Mouse (Mus musculus): Measurements from ENCODE around the gene Exosc8.
"Not testable (repeated sequence)": the region's sequence is repeated elsewhere in the genome, so short reads cannot be mapped to it uniquely, and the experiment has no call there.

Exosc8 gene

DNA sequence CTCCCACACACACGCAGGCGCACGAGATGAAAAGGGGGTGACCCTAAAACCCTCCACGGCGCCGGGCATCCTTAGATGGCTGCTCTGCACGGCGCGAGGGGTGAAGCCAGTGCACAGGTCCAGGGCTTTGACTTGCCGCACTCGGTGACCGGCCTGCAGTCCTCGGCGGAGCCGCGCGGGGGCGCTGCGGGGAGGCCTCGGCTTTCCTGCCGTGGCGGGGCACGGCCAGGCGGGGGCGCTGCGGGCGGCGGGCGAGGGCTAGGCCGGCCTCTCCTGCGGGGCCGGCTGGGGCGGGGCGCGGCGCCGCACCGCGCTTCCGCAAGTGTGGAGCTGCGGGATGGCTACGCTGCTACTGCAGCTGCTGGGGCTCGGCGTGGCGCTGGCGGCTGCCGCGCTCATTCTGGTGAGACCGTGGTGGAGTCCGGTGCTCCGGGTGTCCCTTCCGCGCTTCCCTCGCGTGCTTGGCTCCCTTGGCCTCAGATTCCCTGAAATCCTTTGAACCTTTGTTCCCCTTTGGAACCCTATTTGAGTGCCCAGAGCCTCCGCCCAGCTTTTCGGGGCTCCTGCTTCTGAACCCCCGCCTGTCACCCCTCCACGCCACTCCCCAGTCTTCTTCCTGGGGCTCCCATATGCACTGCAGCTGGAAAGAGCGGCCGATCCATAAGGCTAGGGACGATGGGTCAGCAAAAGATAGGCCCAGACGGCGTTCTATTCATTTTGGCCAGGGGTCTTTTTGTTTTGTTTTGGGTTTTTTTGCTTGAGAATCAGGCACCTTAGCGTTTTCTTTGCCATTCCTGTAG is at the start of gene Exosc8, which contains the start of gene Alg5:
Gene Exosc8 (minus strand): TSS at position 147 of the 800 bp plus-strand sequence.
Gene Alg5 (plus strand): TSS at position 293 of the 800 bp plus-strand sequence.
- DNase-seq (ENCODE audit: low spot score in 2 of 2) = peak; percentile 91 to 99

DNA sequence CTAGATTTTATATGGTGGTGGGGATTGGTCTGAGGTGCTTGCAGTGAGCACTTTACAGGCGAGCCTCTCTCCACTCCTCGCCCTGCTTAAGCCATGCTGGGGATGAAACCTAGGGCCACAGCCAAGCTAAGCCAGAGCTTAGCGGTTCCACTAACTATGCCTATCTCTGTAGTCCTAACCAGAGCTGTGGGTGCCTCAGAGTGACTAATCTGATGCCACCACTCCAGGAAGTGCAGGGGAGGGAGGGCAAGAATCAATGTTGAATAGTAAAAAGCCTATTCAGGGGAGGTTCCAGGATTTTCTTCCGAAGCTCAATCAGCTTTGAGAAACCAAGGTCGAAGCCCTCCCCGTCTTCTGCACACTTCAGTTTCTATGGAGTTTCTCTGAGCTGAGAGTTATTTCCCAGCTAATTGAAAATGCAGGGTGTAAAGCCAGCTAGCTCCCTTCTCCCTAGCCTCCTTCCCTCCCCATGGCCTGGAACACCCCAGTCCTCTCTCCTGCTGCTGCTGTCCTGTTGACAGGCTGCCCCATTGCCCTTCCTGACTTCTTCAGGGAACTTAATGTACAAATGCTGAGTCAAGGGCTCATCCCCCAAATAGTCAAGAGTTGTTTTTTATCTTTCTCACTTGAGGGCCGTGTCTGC is 40.9 kb upstream of the Exosc8 start:
- DNase-seq (ENCODE audit: low spot score in 2 of 2) = no peak

DNA sequence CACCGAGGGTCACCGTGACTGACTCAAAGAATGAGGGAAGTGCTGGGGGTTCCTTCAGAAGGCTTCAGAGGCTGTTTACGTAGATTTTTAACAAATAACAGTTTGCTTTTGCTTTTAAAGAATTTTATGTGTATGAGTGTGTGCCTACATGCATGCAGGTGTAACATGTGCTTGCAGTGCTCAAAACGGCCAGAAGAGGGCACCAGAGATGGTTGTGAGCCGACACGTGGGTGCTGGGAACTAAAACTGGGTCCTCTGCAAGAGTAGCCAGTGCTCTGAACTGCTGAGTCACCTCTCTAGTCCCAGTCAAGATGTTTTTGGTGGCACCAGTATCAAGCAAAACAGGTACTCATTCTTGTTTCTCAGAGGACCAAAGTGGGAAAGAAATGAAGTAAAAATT is 38.4 kb upstream of the Exosc8 start:
- DNase-seq (ENCODE audit: low spot score in 2 of 2) = no peak

DNA sequence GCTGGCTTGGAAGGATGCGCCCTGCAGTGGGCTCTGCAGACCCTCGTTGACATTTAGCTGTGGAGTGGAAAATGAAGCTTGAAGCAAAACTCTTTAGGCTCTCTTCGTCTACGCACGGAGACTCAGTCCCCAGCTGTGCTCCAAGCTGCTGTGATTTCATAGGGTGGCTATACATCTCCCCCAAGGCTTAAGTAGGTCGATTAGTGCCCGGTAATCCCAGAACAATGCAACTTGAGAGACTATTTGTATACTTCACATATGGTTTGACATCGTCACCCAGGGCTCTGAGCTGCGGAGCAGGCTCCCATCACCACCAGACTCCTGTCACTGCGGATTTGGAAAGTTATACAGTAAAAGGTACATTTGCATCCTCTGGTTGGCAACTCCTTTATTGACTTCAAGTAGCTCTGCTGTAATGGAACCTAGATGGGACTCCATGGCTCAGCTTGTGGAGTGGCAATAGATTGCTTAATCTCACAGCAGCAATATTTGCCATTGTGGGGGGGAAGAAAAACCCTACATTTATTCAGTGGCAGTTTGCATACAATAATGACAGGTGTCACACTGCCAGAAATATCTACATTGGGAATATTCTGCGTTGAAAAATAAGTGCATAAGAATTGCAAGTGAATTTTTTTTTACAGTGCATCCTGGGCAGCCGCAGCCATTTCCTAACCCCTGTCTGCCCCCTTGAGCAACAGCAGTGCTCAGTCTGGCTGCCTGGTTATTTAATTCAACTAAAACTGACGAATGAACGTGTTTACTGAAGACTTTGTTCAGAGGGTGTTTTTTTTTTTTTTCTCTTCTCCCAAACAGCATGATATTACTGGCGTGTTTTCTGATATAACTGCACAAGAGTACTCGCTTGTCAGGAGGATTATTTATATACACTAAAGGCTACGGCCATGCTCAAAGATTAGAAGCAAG is 34.4 kb upstream of the Exosc8 start:
- no peak for DNase-seq (ENCODE audit: low spot score in 2 of 2)

DNA sequence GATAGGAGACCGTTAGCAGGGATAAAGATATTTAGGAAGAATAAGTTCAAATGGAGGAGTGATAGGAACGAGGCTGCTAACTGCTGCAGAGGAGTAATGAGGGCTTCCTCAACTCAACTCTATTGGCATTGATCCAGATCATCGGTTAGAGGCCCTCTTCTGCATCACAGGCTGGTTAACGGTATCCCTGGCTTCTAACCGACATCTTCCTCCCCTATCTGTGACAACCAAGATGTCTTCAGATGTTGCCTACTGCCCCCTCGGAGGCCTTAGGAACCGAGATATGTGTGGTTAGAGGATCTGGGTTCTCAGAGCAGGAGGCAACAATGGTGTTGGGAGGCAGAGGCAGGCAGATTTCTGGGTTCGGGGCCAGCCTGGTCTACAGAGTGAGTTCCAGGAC is 33.4 kb upstream of the Exosc8 start:
- no peak for DNase-seq (ENCODE audit: low spot score in 2 of 2)

DNA sequence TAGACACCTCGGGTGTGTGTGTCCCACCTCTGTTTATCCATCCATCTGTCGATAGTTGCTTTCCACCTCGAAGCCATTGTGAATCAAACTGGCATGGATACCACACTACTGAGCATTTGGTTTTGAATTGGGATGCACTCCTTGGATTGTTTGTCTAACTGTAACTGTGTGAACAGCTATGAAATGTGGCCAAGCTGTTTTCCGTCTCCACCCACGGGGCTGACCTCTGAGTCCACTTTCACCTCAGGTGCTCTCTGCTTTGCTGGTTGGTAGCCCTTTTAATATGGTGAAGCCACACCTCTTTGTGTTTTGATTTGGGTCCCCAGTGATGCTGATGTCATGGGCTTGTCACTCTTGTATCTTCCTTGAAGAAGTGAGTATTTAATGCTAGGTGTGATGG is 31.6 kb upstream of the Exosc8 start:
- DNase-seq (ENCODE audit: low spot score in 2 of 2) = no peak

DNA sequence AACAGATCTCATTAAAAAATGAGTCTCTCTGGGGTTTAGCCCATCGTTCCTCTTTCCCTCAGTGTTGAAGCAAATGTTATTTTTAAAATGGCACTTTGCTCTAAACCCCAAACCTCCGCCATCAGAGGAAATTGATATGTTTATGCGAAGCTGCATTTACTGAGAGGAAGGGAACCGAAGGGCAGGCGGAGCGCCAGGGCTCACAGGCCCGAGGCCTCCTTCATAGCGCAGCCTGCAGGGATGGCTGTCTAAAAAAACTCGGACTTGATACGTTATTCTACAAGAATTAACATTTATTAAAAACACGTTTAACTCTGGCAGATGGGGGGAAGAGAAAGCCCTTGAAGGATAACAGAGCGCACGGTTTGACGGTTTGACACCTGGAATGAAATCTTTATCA is 30.8 kb upstream of the Exosc8 start:
- no peak for DNase-seq (ENCODE audit: low spot score in 2 of 2)

DNA sequence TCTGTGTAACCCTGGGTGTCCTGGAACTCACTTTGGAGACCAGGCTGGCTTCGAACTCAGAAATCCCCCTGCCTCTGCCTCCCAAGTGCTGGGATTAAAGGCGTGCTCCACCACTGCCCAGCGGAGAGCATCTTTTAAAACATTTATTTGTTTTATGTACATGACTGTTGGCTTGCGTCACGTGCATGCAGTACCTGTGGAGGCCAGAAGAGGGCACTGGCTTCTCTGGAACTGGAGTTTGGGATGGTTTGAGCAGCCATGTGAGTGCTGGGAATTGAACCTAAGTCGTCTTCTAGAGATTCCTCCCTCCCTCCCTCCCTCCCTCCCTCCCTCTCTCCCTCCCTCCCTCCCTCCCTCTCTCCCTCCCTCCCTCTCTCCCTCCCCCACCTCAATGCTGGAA is 30.3 kb upstream of the Exosc8 start:
- DNase-seq (ENCODE audit: low spot score in 2 of 2) = not testable (repeated sequence)

DNA sequence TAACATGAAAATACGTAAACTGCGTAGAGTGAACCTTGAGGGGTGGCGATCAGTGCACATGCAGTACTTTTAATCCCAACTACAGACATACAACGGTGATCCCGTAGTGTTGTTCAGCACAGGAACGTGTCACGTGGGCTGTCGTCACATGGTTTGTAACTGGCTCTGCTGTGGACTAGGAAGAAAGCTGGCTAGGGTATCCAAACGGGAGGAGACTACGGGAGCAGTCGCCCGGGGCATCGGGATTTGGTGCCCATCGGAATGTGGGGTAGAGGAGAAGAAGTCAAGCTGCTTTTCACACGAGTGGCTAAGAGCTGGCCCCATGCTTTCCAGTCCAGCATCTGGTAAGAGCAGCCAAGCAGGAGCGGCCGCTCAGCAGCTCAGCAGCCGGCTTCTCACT is 29.2 kb upstream of the Exosc8 start:
- no peak for DNase-seq (ENCODE audit: low spot score in 2 of 2)

DNA sequence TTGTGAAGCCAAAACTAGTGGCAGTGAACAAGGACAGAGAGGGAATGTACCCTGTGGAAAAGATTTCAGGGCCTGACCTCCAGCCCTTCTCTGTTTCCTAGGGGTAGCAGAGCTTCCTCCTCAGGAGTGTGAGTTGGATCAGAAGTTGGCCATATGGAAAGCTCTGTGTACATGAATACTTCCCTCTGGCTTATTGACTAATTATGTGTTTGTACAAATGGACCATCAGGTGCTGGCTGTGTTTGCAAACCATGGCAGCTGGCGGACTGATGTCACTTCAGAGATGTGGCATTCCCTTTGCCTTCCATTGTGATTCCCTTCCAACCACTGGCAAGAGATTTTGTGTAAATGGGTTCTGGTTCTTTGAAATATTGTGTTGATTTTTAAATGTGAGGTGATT is 26.1 kb upstream of the Exosc8 start:
- no peak for DNase-seq (ENCODE audit: low spot score in 2 of 2)

DNA sequence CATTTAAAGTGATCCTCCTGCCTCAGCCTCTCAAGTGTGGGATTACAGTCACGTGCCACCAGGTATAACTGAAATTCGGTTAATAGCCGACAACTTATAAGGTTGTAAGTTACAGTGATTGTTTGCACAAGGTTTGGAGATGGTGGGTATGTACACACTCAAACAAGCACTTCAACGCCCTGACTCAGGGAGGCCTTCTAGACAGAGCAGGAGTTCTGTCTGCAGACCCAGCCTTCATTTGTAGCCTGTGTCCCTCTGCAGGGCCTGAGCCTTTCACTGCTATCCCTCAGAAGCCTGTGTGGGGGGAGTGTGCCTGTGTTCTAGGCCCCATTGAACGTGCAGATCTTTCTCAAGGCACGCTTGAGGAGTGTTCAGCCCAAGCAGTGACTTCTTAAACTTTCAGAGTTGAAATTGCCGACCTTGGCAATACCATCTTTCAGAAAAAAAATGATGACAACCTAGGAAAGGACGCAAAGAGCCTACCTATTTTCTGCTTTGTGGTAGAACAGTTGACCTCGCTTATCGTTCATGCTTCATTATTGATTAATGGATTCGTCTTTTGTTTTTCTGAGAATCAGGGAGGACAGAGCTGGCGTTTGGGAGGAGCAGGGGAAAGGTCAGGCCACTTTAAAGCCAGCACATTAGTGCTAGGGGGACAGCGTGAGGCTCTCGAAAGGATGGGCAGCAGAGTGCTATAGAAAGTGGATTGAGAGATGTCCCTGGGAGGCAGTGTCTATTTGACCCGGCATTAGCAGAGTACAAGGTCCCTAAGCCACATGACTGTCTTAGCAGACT is 25.3 kb upstream of the Exosc8 start:
- DNase-seq (ENCODE audit: low spot score in 2 of 2) = no peak

DNA sequence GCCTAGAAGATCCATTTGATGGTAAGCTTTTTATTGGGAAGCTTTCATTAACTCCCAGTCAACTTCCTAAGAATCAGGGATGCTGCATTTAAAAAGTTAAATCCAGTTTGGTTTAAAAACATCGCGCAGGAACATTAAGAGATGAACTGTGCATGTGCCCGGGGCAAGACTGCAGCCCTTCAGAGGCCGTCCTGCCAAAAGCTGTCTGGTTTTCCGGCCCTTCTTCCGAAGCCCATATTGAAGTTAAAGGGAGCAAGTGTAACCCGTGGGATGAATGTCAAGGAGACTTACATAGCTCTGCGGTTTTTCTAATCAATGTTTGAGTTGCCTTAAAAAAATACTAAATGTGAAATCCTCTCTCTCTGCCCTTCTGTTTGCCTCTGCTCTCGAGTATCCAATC is 24.0 kb upstream of the Exosc8 start:
- no peak for DNase-seq (ENCODE audit: low spot score in 2 of 2)

DNA sequence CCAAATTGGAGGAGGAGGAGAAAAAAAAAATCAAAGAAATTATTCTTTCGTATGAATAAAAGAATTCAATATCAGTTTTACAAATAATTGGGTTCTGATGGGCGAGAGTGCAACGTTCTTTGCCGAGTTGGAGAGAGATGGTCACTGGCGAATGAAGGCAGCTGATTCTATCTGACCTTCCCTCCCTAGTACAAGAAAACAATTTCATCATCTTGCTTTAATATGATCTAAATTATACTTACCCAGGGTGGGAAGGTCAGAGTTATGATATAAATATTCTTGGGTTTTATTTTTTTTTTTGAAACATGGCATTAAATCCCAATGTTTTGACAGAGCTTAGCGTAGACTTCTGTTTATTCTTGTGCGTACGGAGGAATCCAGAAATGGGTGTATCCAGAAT is 22.3 kb upstream of the Exosc8 start:
- DNase-seq (ENCODE audit: low spot score in 2 of 2) = no peak

DNA sequence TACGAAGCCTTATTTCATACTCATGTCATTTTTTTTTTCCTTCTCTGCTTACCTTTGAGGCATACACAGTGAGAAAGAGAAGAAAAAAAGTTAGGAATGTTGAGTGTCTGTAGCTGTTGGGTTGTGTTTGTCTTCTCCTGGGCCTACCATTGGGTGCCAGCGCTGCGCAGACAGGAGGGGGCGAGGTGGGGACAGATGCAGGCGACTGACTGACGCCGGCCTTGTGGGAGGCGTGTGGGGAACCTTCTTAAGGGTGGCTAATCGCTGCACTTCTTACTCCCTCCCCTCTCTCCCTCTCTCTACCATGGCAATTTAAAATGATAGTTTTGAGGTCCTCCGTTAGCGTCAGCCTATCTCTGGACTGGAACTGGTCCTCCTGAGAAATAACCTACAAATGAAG is 20.9 kb upstream of the Exosc8 start:
- no peak for DNase-seq (ENCODE audit: low spot score in 2 of 2)

DNA sequence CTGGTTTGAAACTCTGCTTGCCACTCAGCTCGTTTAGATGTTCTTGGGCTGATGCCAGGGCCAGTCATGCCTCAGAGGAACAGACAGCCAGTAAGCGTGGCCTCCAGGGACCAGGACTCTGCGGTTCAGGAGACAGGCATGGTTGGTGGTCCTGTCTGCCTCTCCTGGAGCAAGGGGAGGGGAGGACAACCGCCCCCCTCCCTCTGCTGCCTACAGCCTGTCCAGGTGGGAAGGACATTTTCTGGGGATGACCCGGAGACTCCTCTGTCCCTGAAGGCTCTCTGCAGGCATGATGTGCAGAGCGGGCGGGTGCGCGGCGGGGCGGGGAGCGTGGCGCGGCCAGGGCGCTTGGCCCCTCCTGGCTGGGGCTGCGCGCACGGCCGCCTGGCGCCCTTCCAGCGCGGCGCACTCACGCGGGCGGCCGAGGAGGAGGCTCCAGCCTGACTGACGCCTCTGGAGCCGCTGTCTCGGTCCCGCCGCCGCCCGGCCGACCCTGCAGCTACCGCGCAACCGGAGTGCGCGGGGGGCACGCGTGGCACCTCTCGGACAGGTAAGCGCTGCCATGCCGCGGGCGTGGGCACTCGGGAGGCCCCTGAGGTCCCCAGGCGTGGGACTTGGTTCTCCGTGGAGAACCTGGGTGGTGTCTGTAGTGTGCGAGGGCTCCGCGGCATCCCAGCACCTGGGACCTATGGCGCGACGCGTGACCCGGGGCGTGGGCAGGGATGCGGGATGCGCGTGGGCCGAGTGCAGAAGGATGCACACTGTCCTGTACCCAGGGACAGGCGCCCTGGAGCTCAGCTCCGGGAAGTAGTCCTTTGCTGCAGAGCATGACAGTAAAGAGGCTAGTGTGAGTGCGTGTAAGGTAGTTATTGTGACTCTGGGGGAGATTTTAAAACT is 20.2 kb upstream of the Exosc8 start, which contains the start of gene Smad9:
Gene Smad9 (plus strand): TSS at position 438 of the 897 bp plus-strand sequence.
- DNase-seq (ENCODE audit: low spot score in 2 of 2) = no peak

DNA sequence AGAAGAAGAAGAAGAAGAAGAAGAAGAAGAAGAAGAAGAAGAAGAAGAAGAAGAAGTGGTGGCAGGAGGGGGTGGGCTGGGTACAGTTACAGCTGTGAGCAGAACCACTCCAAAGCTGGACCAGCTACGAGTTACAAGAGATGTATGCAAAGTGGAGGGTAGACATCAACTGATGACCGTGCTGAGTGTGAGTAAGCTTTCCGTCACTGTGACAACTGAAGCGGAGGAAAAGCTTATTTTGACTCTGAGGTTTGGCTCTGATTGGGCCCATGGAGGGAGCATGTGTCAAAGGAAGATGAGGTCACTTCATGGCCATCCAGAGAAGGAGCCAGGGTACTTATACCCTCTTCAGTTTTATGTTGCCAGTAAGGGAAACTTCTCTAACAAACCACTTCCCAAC is 18.2 kb upstream of the Exosc8 start:
- no peak for DNase-seq (ENCODE audit: low spot score in 2 of 2)

DNA sequence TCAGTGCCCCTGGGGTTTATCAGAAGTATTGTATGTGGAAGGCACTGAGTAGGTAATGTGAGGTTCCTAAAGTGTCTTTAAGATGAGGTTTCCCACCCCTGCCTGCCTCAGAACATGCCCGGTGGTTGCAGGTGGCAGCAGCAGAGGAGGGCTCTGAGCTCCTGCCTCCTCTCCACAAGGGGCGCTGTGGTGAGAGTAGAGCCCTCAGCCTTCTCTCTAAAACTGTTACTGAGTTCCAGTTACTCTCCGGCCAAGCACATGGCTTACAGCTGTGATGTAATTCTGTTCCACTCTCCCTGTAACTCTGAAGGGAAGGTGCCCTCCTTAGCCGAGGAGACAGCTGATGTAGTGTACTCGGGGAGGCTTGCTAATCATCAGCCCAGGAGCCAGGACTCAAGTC is 10.6 kb upstream of the Exosc8 start:
- DNase-seq (ENCODE audit: low spot score in 2 of 2) = no peak

DNA sequence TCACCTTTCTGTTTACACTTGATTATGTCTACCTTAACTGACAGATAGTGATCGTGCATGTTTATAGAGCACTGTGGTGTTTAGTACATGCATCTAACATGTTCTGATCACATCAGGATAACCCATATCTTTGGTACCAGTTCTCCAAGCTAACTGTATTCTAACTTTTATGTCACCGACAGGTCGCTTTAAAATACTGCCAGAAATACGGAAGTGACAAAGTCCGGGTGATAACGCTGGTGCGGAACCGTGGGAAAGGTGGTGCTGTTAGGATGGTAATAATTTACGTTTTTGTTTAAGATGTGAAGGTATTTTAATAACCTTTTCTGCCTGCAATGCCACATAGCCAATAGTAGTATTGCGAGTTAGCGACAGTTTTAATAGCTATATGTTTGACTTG is 6.8 kb upstream of the Exosc8 start:
- no peak for DNase-seq (ENCODE audit: low spot score in 2 of 2)

DNA sequence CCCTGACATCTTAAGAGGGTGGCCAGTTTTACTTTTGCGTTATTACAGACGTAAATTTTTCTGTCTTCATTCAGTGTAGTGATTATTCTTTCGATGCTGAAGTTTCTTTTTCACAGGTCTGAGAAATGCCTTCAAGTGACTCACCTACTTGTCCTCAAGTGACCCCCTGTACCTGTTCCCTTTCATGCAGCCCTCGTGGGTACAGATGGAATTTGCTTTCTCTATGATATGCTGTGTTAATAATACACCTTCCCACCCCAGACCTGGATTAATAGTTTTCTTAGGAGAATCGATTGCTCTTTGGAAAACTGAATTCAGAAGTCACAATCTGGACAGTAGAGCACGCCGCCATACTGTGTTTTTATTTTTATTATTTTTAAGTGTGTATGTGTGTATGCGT is 2.1 kb upstream of the Exosc8 start:
- no peak for DNase-seq (ENCODE audit: low spot score in 2 of 2)
